Mouse (Mus musculus): ENCODE measurements at regions not wholly inside any gene's neighbourhood (a gene's known extent, or its start where the extent isn't known, plus 50 kb on each side); places are given as distances from the start of the nearest gene placed in this dataset.

DNA sequence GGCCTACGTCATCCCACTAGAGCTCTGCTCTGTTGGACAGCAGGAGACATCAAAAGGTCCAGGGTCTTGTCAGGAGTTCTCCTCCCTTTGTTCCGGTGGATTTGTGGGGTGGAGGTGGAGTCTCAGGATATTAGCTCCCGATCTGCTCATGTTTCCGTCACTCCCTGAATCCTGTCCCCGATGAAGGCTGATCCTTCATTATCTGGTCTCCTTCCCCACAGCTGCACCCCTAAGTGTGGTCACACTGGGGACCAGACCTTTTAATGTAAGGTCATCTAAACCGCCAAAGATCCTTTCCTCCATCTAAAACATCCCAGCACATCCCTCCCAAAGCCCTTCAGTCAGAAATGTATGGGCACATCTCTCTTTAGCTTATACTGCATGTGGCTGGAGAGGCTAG, 215.6 kb upstream of the Ccdc122 start:
- DNase-seq: no peak

DNA sequence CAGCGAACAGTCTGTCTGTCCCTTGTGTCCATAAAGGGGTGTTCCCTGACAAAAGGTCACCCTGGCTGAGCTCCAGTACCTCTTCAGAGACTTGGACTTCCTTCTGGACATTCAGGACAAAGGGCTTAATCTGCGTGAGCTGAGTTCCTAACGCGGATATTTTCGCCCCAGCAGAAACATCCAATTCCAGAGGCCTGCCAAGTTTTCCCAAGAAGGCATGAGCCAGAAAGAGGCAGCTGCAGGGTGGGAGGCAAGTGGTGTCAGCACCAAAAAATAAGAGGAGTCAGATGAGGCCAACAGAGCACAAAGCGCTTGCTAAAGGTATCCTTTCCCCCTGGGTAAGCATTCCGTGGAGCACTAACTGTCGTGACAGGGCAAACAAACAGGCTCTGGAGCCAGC, 216.9 kb upstream of the Ccdc122 start:
- peak; percentile 23 to 36 for DNase-seq

- peak in 1 of 2 experiments; percentile 11 for DNase-seq
These were observed 218.1 kb upstream of the Ccdc122 start for GRCm38 (mm10) chr14:76818256-76819010.

DNA sequence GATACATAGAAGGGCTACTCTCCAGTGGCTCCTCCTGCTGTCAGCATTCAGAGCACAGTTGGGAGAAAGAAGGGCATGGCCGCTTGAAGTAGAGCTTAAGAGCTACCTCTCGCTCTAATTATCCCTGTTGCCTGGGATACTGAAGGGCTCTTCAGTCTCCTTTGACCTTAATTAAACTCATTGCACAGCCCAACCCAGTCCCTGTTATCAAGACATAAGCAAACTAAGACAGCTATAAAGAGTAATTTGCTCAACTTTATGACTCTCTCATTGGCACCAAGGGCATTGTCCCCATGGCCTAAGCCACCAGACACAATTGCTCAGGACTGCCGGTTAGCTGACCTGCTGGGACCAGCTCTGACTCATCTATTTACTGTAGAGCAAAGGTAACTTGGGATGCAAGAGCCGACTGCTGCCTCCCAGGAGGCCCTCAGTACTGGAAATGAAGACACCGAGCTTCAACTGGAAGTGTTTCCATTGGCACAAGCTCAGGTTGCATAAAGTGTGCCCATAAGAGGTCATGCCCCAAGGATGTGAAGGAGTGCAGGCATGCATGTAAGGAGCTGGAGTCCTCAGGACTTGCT, 219.3 kb upstream of the Ccdc122 start:
- DNase-seq: no peak

GRCm38 (mm10) chr14:76816666-76817065, 219.9 kb upstream of the Ccdc122 start:
- no peak for DNase-seq

- no peak for DNase-seq
These were observed 224.3 kb upstream of the Ccdc122 start for GRCm38 (mm10) chr14:76812155-76812875.

DNA sequence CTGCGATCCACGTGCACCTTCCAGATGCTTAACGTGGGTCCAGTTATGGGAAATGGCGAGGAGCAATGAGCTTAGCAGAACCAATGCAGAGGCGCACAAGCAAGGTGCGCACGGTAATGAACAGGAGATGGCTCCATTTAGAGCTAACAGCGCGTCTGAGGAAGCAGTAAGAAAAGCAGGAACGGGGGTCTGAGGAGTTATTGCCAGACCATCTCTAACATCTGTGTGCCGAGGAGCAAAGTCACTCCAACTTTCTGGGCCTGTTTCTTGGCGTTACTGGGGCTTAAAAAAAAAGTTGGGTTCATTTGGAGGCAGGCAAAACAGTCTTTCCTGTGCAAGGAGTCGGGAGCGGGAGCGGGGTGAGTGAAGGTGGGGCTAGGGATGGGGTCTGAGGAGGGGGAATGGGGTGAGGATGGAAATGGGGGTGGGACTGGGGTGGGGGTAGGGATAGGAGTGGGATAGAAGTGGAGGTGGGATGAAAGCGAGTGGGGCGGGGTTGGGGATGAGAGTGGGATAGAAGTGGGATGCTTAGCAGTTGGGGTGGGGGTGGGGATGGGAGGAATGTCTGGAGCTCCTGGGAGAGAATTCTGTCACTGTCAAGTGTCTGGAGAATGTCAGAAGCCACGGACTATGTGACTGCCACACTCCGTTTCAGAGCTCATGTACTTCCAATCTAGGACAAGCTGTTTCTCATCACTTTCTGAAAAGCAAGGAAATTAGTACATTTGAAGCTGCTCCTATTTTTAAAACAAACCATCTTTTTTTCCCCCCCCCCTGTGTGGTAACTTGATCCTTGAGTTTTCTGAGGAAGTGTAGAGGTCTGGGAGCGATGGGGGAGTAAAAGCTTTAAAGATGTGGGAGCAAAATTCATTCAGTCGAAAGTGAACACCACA, 225.6 kb upstream of the Ccdc122 start:
- no peak for DNase-seq

DNA sequence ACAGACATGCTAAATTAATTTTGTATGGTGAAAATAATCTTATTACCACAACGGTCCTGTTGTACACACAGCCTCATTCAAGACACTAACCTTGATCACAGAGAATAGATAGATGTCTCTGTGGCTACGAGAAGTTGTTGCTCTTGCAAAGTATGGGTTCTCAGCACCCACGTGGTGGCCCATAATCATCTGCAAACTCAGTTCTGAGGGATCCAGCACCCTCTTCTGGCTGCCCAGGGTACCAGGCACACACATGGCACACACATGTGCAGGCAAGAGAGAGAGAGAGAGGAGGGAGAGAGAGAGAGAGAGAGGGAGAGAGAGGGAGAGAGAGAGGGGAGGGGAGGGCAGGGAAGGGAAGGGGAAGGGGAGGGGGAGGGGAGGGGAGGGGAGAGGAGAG, 226.5 kb upstream of the Ccdc122 start:
- no peak for DNase-seq

GRCm38 (mm10) chr14:76809411-76809810, 227.2 kb upstream of the Ccdc122 start:
- no peak for DNase-seq

GRCm38 (mm10) chr14:76805151-76805785, 231.3 kb upstream of the Ccdc122 start:
- no peak for DNase-seq

DNA sequence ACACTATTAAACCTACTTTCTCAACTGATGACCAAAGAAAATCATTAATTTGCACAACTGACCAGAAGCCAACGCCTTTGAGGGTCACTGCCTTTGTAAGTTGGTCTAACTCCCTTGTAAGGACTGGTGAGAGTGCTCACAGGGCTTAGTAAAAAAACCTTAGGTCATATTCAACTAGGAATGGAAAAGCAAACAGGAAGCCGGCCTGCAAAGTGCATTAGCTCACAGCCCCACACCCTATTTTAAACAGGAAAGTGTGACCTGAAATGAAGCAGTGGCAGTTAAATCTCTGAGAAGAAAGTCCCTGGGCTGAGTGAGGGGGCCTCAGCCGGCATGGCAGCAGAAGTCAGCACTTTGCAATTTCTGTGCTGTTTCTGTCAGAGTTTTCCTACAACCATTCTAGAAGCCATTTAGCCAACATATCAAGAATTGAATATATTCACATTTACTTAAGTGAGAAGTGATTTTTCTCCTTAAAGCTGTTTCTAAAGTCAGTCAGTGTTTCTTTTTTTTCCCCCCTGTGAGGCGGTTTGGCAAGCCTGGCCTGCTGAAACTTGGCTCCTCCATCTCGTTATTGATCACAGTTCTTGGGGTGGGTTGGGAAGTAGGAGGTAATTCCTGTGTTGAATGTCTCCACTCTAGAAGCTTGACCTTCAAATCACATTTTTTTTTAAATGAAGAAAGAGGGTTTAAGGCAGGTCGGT, 232.0 kb upstream of the Ccdc122 start:
- DNase-seq: no peak

GRCm38 (mm10) chr14:76800181-76800580, 236.4 kb upstream of the Ccdc122 start:
- DNase-seq: no peak

GRCm38 (mm10) chr14:76799741-76800140, 236.8 kb upstream of the Ccdc122 start:
- DNase-seq: no peak

GRCm38 (mm10) chr14:76798925-76799428, 237.6 kb upstream of the Ccdc122 start:
- no peak for DNase-seq

DNA sequence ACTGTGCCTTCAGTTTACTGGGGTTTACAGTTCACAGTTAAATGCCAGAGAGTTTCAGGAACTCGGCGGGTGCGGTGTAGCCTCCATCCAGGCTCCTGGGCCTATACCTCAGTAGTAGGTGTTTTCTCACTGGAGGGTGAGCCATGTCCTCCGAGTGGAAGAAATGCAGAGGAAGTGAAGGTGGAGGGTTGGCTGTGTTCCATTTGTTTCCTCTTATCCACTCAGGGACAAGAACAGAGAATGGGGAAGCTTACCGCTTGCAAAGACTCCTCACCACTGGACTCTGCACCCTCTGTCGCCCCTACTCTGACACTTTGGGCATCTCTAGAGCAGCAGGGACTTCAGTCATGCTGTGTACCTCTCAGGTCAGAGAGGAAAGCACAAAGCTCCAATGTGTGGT, 238.1 kb upstream of the Ccdc122 start:
- DNase-seq: no peak

- no peak for DNase-seq
These were observed 239.1 kb upstream of the Ccdc122 start for GRCm38 (mm10) chr14:76797518-76797917.

DNA sequence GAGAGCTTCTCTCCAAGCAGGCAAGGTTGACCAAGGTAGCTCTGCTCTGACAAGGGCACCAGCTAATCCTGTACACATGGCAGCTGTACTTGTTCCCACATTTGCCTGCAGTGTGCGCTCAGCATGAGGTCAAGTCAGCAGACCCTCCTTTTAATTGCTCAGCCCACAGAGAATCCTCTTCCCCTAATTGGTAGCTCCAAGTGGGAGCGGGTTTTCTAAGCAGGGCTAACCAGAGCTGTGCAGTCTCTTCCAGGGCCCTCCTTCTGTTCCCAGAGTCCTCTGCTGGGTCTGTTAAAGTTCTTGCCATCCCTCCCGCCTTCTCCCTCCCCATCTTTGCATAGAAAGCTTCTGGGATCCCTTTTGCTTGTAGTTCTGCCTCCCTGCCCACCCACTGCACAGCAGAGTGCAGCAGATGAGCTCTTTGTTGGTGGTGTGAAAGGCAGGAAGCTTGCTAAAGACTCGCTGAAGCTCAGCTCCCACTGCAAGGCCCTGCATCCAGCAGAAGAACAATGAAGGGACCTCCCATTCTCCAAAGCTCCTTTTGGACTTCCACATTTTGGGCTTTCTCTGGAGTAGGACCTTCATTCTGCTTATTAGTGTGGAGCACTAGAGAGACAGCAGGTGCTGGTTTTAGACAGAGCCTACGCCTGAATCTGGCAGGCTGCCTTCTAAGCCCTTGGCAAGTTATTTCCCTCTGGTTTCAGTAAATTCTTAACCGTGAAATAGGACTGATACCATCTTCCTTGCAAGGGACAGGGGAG, 235.3 kb upstream of the Serp2 start:
- peak; percentile 28 to 31 for DNase-seq

GRCm38 (mm10) chr14:76789376-76789775, 232.7 kb upstream of the Serp2 start:
- no peak for DNase-seq

- DNase-seq: no peak
These were observed 230.9 kb upstream of the Serp2 start for GRCm38 (mm10) chr14:76787601-76788000.

DNA sequence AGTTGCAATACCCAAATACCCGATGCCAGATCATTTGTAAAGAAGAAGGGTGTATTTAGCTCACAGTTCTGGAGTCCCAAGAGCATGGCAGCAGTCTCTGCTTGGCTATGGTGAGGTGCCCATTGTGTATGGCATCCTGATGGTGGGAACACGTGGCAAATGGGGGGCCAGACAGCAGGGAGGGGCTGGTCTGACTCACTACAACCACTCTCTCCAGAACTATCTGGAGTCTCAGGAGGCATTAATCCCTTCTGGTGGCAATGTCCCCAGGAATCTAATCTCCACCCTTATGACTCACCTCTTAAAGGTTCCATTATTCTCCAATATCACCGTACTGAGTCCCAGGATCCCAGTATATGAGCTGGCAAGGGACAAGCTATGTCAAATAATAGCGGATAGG, 229.5 kb upstream of the Serp2 start:
- DNase-seq: no peak

DNA sequence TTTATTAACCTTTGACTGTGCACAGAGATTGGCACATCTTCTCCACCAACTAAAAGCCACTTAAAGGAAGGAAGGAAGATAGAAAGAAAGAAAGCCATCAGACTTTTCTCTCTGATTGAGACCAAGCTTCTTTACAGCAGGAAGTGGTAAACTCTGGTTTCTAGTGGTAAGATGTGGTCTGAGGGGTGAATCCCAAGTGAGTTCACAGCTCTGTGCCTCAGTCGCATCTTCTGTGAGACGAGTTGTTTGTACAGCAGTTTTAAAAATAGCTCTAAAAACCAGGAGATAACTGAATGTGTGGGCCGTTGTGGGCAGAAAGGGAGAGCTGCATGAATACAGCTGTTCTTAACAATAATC, 224.8 kb upstream of the Serp2 start:
- DNase-seq: no peak

Data from cerebellum, postnatal 36 days (tissue).